Mouse (Mus musculus) ovary, adult 18-20 months (tissue): ENCODE data around the gene Ints11.

ENCODE experiments used
- DNase-seq: peaks from one replicate; pipeline ENCODE4 v3.0.0; 2022; ENCODE audit warnings: low spot score, mixed read lengths

Ints11 gene

DNA sequence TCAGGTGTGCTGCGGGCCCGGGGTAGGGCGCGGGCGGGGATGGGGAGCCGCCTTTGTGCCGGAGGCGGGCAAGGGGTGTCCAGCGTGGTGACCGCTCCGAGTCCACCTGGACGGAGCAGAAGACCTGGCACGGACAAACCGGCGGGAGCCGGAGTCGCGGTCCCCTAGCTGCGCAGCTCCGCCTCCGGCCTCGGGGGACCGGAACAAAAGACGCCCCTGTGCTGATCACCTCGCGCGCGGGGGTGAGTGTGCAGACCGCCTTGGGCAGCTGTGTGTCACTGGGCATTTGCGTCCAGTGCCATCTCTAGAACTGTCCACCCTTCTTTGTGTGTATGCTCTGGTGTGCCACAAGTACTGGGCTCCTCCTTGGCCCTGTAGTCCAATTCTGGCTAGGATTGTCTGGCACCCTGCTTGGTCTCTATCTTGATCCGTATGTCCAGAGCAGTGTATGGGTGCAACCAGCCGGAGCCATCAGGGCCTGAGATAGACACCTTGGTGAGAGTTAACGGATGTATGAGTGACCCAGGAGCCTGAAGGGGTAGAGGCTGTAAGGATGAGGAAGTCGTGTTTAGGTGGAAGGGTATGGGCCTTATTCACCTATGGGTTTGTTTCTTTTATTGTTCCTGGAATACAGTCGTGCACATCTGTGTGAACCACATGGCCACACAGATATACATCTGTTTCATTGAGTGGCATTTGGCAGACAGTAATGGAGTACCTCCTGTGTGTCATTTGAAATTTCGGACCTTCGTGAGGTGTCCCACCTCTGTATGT lies 23.3 kb downstream of the Ints11 start:
- no peak for DNase-seq

DNA sequence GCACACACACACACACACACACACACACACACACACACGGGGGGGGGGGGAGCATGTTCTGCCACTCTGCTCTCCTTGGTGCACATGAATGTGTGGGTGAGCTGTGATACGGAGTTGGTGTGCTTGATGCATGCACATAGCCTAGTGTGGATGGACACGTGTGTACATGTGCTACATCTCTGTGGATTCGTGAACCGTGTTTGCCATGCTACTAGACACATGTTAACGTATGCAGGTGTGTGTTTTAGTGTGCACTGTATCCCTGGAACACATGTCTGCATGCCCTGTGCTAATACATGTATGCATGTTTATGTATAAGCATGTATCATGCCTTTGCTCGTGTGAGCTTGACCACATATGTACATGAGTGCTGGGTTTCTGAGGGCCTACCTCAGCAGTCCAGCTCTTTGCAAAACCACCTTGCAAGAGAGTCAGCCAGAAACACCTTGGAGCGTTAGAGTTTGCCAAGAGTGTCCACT lies 23.9 kb downstream of the Ints11 start:
- no peak for DNase-seq

DNA sequence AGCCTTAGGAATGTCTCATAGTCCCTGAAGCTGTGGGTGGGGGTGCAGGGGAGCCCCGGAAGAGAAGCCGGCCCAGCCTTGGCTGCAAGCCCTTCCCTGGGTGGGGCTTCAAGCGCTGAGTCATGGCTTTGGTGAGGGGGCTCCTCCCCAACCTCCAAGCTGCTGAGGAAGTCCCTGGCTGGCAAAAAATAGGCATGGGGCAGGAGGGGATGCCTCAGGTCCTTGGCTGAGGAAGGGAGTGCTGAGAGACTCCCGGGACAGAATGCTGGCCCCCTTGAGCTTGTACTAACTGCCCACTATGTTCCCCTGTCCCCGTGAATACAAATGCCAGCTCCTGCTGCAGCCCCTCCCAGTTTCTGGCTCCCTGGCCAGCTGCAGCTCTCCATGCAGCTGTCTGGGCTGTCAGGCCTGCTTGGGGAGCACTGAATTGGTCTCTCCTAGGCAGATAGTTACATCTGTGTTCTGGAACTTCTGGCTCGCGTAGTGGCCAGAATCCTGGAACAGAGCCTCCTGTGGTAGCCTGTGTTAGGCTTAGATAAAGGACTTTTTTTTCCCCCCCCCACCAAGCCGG lies 25.1 kb downstream of the Ints11 start:
- peak; percentile 62 for DNase-seq

DNA sequence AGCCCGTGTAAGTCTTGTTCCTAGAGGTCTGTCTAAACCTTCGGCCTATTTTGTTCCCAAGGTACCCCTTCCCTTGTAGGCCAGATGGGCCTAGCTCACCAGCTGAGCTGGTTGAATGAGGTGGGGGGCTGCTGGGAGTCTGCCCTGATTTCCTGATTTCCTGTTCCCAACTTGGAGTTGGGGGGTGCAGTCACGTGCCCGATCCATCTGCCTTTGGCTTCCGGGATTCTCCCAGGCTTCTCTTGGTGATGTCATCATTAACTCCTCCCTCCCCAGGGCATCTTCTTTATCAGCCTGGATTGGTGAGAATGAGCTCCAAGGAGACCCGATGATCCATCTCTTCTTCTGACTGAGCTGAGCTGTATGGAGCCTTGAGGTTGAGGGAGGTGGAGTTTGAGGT lies 25.9 kb downstream of the Ints11 start:
- DNase-seq: no peak

DNA sequence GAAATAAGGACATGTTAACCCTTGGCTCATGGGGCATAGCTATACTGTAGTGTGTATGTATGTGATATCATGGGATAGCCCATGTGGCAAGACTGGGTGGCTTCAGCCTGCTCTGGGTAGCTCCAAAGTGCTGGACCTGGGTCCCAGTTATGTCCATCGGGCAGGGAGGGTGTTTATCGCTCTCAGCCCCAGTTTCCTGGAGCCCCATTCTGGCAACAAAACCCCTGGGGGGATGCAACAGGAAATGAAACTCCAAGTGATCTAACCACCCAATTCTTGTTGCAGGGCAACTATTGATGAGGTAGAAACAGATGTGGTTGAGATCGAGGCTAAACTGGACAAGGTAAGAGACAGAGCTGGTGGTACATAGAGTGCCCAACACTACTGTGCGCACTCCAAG lies 26.5 kb downstream of the Ints11 start:
- DNase-seq: no peak

DNA sequence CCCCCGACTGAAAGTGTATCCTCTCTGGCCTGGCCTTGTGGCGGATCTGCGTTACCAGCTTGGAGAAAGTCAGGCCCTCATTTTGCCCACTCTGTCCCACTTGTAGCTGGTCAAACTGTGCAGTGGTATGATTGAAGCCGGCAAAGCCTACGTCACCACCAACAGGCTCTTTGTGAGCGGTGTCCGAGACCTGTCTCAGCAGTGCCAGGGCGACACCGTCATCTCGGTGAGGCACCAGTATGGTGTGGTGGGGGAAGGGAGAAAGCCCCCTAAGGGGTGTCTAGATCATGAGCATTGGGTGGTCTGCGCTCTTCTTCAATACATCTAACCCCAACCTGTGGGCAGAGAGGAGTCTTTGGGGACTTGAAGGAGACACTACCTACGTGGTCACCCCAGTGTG lies 27.1 kb downstream of the Ints11 start:
- DNase-seq: no peak

DNA sequence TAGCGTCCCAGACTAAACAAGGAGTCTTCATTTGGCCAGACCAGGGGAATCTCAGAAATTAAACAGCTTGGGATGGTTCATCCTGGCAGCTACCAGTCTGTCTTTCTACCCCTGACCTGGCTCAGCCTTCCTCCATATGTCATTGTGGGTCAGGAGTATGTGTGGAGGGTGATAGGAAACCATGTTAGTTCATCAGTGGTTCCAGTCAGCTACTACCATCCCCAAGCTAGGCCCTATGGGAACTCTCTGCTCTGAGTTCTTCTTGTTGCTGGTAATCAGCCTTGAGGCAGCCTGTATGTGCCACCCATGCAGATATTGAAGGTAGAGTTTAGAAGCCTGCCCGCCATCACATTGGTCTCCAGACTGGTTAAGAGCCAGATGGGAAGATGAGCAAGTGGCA lies 29.0 kb downstream of the Ints11 start:
- no peak for DNase-seq

DNA sequence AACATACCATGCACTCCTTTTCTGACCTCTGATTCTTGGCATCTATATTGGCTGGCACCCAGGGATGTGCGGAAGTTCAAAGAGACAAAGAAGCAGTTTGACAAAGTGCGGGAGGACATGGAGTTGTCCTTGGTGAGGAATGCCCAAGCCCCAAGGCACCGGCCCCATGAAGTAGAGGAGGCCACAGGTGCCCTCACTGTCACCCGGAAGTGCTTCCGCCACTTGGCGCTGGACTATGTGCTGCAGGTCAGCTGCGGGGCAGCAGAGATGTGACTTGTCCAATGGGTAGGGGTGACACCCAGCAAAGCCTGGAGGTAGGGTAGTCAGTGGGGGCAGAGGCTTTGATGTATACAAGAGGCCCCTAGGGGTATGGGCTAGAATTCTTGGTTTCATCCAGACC lies 30.0 kb downstream of the Ints11 start:
- DNase-seq: no peak

DNA sequence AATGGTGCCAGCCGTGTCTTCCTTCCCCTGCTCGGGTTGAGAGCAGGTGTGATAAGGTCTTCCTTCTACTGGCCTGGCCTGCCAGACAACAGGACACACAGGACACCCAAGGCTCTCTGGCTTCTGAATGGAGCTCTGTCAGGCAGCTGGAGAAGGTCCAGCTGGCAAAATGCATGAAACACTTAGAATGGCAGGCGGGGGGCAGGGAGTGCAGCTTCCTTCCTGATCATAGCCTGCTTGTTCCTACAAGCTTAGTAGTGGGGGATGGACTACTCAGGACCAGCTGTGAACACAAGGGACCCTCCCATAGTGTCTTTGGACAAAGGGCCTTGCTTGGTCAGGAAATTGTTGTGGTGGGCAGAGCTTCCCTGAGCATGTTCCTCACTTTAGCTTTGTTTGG lies 31.9 kb downstream of the Ints11 start:
- no peak for DNase-seq

DNA sequence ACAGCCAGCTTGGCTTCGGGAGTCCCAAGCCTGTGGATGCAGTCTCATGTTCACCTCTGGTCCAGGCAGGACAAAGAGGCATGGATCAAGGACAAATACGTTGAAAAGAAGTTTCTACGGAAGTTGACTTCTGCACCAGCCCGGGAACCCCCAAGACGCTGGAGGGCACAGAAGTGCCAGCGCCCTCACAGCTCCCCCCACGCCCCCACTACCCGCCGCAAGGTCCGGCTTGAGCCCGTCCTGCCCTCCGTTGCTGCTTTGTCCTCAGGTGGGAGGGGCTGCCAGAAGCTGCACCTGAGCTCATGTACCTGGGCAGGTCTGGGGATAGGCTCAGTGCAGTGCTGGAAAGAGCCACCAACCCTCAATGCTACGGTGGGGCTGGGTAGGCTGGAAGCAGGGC lies 33.9 kb downstream of the Ints11 start:
- no peak for DNase-seq

DNA sequence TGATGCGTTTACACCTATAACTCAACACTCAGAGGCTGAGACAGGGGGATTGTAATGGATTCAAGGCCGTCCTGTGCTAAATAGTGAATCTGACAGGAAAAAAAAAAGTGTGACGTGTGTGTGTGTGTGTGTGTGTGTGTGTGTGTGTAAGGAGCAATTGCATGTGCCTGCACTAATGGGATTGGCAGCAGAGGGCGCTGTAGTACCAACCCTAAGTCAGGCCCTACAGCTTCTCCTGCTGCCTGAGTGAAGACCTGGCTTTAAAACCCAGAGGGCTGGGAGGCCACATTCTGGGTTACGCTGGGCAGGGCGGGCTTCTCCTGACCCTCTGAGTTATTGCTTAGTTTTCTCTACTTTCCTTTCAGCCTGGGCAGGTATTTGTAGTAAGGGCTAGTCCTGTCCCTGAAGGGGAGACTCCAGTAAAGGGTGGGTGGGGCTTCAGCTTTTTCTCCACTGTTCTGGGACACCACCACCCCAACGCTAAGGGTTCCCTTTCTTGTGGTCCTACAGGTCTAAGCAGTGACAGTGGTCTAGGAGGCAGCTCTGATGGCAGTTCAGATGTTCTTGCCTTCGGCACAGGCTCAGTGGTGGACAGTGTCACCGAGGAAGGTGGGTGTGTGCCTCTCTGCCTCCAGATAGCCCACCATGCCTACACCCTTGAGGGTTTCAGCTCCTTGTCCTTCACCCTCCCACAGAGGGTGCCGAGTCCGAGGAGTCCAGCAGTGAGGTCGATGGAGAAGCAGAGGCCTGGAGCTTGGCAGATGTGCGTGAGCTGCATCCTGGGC lies 35.2 kb downstream of the Ints11 start:
- DNase-seq: peak; percentile 1

DNA sequence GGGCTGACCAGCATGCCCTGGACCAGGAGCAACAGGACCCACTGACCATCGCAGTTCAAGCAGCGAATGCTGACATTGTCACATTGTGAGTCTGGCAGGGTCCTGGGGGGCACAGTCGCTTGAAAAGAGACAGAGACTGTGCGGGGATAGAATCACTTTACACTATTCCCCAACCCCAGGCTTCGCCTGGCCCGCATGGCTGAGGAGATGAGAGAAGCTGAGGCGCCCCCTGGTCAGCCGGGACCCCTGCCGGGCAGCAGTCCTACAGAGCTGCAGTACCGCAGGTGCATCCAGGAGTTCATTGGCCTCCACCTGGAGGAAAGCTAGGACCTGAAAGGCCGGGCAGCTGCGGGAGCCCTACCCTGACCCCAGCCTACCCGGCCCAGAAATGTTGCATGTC lies 36.3 kb downstream of the Ints11 start:
- DNase-seq: peak; percentile 0

DNA sequence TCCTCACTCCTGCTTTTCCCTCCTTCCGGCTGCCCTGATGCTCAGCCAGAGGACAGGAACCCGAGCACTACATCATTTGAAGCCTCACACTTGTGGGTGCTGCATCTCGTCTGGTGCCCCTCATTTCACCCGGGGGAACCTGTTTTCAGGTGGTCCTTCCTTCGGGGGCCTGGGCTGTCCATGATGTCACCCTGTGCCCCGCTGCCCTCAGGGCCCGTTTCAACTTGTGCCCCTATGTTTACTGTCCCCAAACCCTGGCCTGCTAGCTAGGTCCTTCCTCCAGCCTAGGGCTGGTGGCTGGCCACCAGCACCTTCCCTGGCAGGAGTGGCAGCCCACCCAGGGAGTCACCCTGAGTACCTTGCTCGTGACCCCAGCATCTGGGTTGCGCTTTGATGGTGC lies 36.8 kb downstream of the Ints11 start:
- no peak for DNase-seq

DNA sequence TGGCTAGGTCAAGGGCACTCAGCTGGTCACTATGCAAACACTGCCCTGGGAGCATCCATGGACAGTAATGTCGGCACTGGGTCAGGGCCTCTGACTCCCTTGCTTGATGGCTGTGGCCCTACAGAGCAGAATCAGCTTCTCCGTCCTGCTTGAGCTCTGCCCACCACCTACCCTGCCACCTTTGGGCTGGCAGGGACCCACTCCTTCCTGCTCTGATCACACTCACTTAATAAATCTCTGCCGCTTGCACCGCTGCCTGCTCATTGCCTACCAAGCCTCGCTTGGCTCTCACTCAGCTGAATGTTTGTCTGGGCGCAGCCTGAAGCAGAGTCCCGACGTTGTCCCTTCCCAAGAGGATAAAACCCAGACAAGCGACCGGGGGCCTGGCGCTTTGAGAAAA lies 37.7 kb downstream of the Ints11 start:
- peak; percentile 1 for DNase-seq

DNA sequence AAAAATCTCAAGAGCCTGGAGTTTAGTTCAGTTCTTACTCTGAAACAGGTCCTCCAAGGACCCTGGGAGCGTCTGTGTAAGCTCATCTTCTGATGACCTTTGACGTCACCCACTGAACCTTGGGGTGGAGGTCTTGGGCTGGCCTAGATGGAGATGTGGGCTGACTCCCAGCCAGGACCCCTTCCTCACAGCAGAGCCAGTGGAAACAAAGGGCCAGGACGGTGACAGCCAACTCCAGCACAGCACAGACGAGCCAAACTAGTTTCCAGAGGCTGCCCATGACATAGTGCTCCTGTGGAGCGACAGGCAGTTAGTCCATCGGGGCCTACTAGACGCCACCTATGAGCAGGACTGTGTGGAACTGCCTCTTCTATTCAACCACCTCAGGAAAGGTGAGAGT lies 38.9 kb downstream of the Ints11 start:
- DNase-seq: peak; percentile 1

DNA sequence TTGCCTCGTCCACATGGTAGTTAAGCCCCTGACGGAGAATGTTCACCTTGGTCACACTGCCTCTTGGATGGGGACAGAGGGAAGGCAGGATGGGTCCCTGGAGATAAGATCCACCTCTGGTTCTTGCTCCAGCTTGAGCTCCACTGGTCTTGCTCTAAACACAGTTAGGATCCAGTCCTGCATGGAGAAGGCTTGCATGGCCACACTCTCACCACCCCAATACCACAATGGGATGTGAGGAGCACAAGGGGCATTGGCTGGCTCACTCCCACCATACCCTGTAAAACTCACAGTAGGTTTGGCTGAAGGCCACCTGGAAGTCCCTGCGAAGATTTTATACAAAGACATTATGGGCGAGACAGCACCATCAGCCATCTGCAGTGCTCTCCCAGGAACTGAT lies 39.4 kb downstream of the Ints11 start:
- peak; percentile 1 for DNase-seq

DNA sequence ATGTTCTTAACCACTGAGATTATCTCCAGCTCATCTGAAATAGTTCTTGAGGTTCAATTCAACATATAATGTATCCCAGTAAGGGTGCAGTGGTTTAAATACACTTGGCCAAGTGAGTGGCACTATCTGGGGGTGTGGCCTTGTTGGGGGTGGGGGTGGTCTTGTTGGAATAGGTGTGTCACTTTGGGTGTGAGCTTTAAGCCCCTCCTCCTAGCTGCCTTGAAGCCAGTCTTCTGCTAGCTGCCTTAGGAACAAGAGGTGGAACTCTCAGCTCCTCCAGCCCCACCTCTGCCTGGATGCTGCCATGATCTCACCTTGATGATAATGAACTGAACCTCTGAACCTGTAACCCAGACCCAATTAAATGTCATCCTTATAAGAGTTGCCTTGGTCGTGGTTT lies 62.7 kb downstream of the Ints11 start:
- no peak for DNase-seq
